ENCODE assay signal across 9 mouse cellular contexts in genomic region chr1:18105866-18106529, GRCm38 (mm10). TPM values are rescaled to one million over a fixed set of nuclear protein-coding genes. Genes with fewer than 3 reads are reported as not detected.
DNase-seq lines count a peak whose midpoint lies in the region; ATAC-seq and TF ChIP-seq lines count a peak whose summit lies in the region.
"Had no signal": no experiment of that assay in that cellular context is flagged by ENCODE, and none has a peak within 500 bp of the region (broad histone marks: within the 10 kb centered on the region; RNA-seq: fewer than 3 reads in every experiment).

No protein-coding gene starts in this region.

- no peaks in the 10 kb centered on the region for H3K4me1 ChIP-seq in kidney, postnatal 0 days (replicated peaks; ENCODE audit: insufficient read depth, low read length)
- no peaks in the 10 kb centered on the region for H3K4me1 ChIP-seq in ES-E14 (ENCODE audit: control insufficient read depth in 2 of 2, insufficient read depth in 2 of 2, low read length in 2 of 2, poor library complexity in 1 of 2)
- no peaks in the 10 kb centered on the region for H3K4me1 ChIP-seq in embryonic facial prominence, embryonic 10.5 days

- no peaks in the 10 kb centered on the region for H3K9me3 ChIP-seq in kidney, postnatal 0 days (replicated peaks; ENCODE audit: low read length)
- H3K9me3 ChIP-seq in ES-E14 (ENCODE audit: control insufficient read depth, insufficient read depth, low read depth, low read length): no peaks in the 10 kb centered on the region
- H3K9me3 ChIP-seq in embryonic facial prominence, embryonic 10.5 days: no peaks in the 10 kb centered on the region

- H3K27me3 ChIP-seq in kidney, postnatal 0 days (ENCODE audit: insufficient read depth, low read length): no peaks in the 10 kb centered on the region
- no peaks in the 10 kb centered on the region for H3K27me3 ChIP-seq in embryonic facial prominence, embryonic 10.5 days (replicated peaks; ENCODE audit: low read depth, poor library complexity, severe bottlenecking)

- H3K36me3 ChIP-seq in kidney, postnatal 0 days (ENCODE audit: insufficient read depth, low read length): no peaks in the 10 kb centered on the region
- H3K36me3 ChIP-seq in ES-E14 (ENCODE audit: control insufficient read depth, insufficient read depth, low read length, poor library complexity, severe bottlenecking): no peaks in the 10 kb centered on the region
- no peaks in the 10 kb centered on the region for H3K36me3 ChIP-seq in embryonic facial prominence, embryonic 10.5 days (replicated peaks)

- H3K27ac ChIP-seq in kidney, postnatal 0 days: no peak overlapping the region
- no peak overlapping the region for H3K27ac ChIP-seq in ES-E14 (ENCODE audit: insufficient read depth, low read depth, low read length, poor library complexity, severe bottlenecking)
- no peak overlapping the region for H3K27ac ChIP-seq in embryonic facial prominence, embryonic 10.5 days (replicated peaks)

- no peak overlapping the region for H3K4me3 ChIP-seq in kidney, postnatal 0 days (replicated peaks; ENCODE audit: low read depth, low read length)
- no peak overlapping the region for H3K4me3 ChIP-seq in ES-E14 (ENCODE audit: insufficient read depth in 1 of 2, low read depth in 1 of 2, low read length in 2 of 2, poor library complexity in 1 of 2, severe bottlenecking in 1 of 2)
- no peak overlapping the region for H3K4me3 ChIP-seq in embryonic facial prominence, embryonic 10.5 days

- TF ChIP-seq CTCF in kidney, postnatal 0 days (IDR thresholded peaks at IDR 0.05; ENCODE audit: low read depth): peak; percentile 71

- no peak overlapping the region for H3K9ac ChIP-seq in kidney, postnatal 0 days (ENCODE audit: low read depth, low read length)
- no peak overlapping the region for H3K9ac ChIP-seq in ES-E14 (ENCODE audit: insufficient read depth, low read depth, low read length, poor library complexity, severe bottlenecking)

- DNase-seq in kidney, postnatal 0 days (ENCODE audit: low spot score): peak; percentile 65
- no peak for DNase-seq in kidney, adult 8-10 months
- DNase-seq in ES-E14 (ENCODE audit: low read depth, low spot score): peak; percentile 29
- DNase-seq in embryonic facial prominence, embryonic 10.5 days (ENCODE audit: low spot score): peak; percentile 11
- no peak for DNase-seq in spleen, postnatal 4 days (ENCODE audit: low spot score in 2 of 2)
- DNase-seq in yolk sac, embryonic 10.5 days (ENCODE audit: low spot score): no peak
- DNase-seq in heart, adult 18-20 months: no peak

- H3K4me2 ChIP-seq in kidney, postnatal 0 days (ENCODE audit: low read length): no peak overlapping the region

- WGBS in kidney, postnatal 0 days: 49% methylated on average over 5 of the region's 5 CpGs
- WGBS in embryonic facial prominence, embryonic 10.5 days: 51% methylated on average over 5 of the region's 5 CpGs

- in situ Hi-C loops in ES-E14 (cut with MboI; ENCODE audit: low sequenced_read_pairs in 2 of 2, unreplicated experiment in 2 of 2): loop anchor here (10.0 to 25.0 kb wide), 2 partner anchors 119 to 121 kb away; no protein-coding TSS in a partner anchor

- ATAC-seq in kidney, postnatal 0 days (replicated peaks; ENCODE audit: low FRiP score, low read depth): no peak
- peak; percentile 55 for ATAC-seq in megakaryocyte progenitor cell, adult 5-6 weeks (replicated peaks; ENCODE audit: poor library complexity)

TF ChIP-seq in ES-E14, 5 proteins besides CTCF, POLR2A, EP300 and RAD21:
- TF ChIP-seq ZC3H11A (IDR thresholded peaks at IDR 0.05; ENCODE audit: borderline replicate concordance, low read depth, low read length) (0 out of 2 replicates have a peak, but pooled peaks have one; percentile 50), CHD2 (IDR thresholded peaks at IDR 0.05; ENCODE audit: low read depth, low read length) (no peak)

RNA-seq across cellular contexts. Expression of gene Crisp4, which starts 39.7 kb away (rescaled TPM):
- polyA plus RNA-seq in kidney, postnatal 0 days (2015; fragmentation: Nextera tagmentation; extraction: Ambion mirVana): not detected in 2 replicates
- not detected in 2 replicates for total RNA-seq in ES-E14 (2012; rRNA removed)
- not detected in 2 replicates for polyA plus RNA-seq in embryonic facial prominence, embryonic 10.5 days (2016; fragmentation: Nextera tagmentation; extraction: Ambion mirVana)
- total RNA-seq in megakaryocyte progenitor cell, adult 5-6 weeks (2015): not detected in 2 replicates
- total RNA-seq in megakaryocyte progenitor cell, adult 5-6 weeks (2017): not detected in 2 replicates
- total RNA-seq in heart, adult 18-20 months (2021): not detected
- total RNA-seq: hematopoietic stem cell, adult 5-6 weeks had no signal

Comparison
In these comparisons a context has a peak if more than half of its experiments do, and no peak if none do; other contexts are left out.
1. DNase-seq: peak in kidney, postnatal 0 days (single experiment), ES-E14 (single experiment) and embryonic facial prominence, embryonic 10.5 days (single experiment); none in kidney, adult 8-10 months (0 of 2), spleen, postnatal 4 days (0 of 2), yolk sac, embryonic 10.5 days (single experiment) and heart, adult 18-20 months (0 of 2).